In the genomic region with DNA sequence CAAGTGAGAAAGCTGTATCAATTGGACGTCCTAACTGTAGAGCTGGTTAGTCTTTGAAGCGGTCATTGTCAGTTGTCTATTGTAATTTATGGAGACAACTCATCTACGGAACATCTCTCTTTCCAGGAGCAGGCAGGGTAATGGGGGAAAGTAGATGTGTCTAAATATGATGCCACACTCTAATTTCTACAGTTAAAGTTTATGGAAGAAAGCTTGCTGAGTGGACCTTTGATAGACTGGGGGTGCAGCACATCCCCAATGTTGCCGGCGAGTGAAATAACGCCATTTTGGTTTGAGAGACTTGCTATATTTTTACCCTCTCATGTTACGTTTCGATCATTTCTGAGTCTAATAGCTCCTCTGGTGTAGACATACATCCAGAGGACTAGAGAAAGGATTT, we compare ENCODE assay signal across 9 mouse cellular contexts. TPM values are rescaled to one million over a fixed set of nuclear protein-coding genes. Genes with fewer than 3 reads are reported as not detected.
DNase-seq lines count a peak whose midpoint lies in the region; TF ChIP-seq lines count a peak whose summit lies in the region.
"Had no signal": no experiment of that assay in that cellular context is flagged by ENCODE, and none has a peak within 500 bp of the region (broad histone marks: within the 10 kb centered on the region; RNA-seq: fewer than 3 reads in every experiment).

No protein-coding gene starts in this region.

- H3K27me3 ChIP-seq in heart, embryonic 10.5 days (ENCODE audit: insufficient read depth, poor library complexity, severe bottlenecking) = peaks cover 3% of the 10 kb centered on the region; the same call in 1 of the 2 replicates
- H3K27me3 ChIP-seq in hindbrain, embryonic 10.5 days (ENCODE audit: insufficient read depth, poor library complexity, severe bottlenecking) = peaks cover 61% of the 10 kb centered on the region

- WGBS in heart, embryonic 10.5 days = under 1% methylated on average over 8 of the region's 8 CpGs
- under 1% methylated on average over 8 of the region's 8 CpGs for WGBS in hindbrain, embryonic 10.5 days
- WGBS in macrophage (ENCODE audit: missing documents) = 6% methylated on average over 8 of the region's 8 CpGs

- no peak for DNase-seq in heart, embryonic 10.5 days (ENCODE audit: low spot score)
- DNase-seq in heart, adult 18-20 months = no peak
- no peak for DNase-seq in ES-E14 (ENCODE audit: low read depth, low spot score)
- DNase-seq in hindbrain, embryonic 10.5 days (ENCODE audit: low spot score) = no peak
- no peak for DNase-seq in frontal cortex, postnatal 36 days (ENCODE audit: low spot score in 2 of 2)
- no peak for DNase-seq in thymus, postnatal 0 days (ENCODE audit: low spot score)
- DNase-seq in c-Kit-positive CD71-positive TER-119-positive erythroid progenitor cells, embryonic 14.5 days (ENCODE audit: low spot score) = no peak

- H3K79me2 ChIP-seq in macrophage (ENCODE audit: inconsistent target) = peaks cover 27% of the 10 kb centered on the region

- H3K36me3 ChIP-seq in heart, embryonic 10.5 days = no peaks in the 10 kb centered on the region
- H3K36me3 ChIP-seq in ES-E14 (ENCODE audit: control insufficient read depth, insufficient read depth, low read length, poor library complexity, severe bottlenecking) = no peaks in the 10 kb centered on the region
- H3K36me3 ChIP-seq in hindbrain, embryonic 10.5 days = no peaks in the 10 kb centered on the region
- H3K36me3 ChIP-seq in macrophage (ENCODE audit: inconsistent target) = no peaks in the 10 kb centered on the region

- H3K4me1 ChIP-seq in heart, embryonic 10.5 days = peaks cover 26% of the 10 kb centered on the region; the same call in 1 of the 2 replicates
- peaks cover 0 to 2% of the 10 kb centered on the region in 2 experiments; a peak in 1 of 4 replicates for H3K4me1 ChIP-seq in ES-E14 (ENCODE audit: control insufficient read depth in 2 of 2, insufficient read depth in 2 of 2, low read length in 2 of 2, poor library complexity in 1 of 2)
- peaks cover 50% of the 10 kb centered on the region for H3K4me1 ChIP-seq in hindbrain, embryonic 10.5 days (replicated peaks)

- H3K9ac ChIP-seq in ES-E14 (ENCODE audit: insufficient read depth, low read depth, low read length, poor library complexity, severe bottlenecking) = no peak overlapping the region

- H3K27ac ChIP-seq in heart, embryonic 10.5 days = peak overlapping the region; percentile 95; the same call in 1 of the 2 replicates
- H3K27ac ChIP-seq in ES-E14 (ENCODE audit: insufficient read depth, low read depth, low read length, poor library complexity, severe bottlenecking) (no peak overlapping the region), macrophage (no peak overlapping the region)
- H3K27ac ChIP-seq in hindbrain, embryonic 10.5 days = peak overlapping the region; percentile 94

- in situ Hi-C loops in ES-E14 (cut with MboI; ENCODE audit: low sequenced_read_pairs in 2 of 2, unreplicated experiment in 2 of 2) = no loop called here

- H3K4me3 ChIP-seq in heart, embryonic 10.5 days = peak overlapping the region; percentile 80
- H3K4me3 ChIP-seq in ES-E14 (ENCODE audit: insufficient read depth in 1 of 2, low read depth in 1 of 2, low read length in 2 of 2, poor library complexity in 1 of 2, severe bottlenecking in 1 of 2) (peak overlapping the region; percentile 32 to 65; a peak in 3 of 4 replicates), macrophage (ENCODE audit: inconsistent target) (peak overlapping the region; percentile 42)
- H3K4me3 ChIP-seq in hindbrain, embryonic 10.5 days = peak overlapping the region; percentile 80

- H3K9me3 ChIP-seq in heart, embryonic 10.5 days = no peaks in the 10 kb centered on the region
- H3K9me3 ChIP-seq in ES-E14 (ENCODE audit: control insufficient read depth, insufficient read depth, low read depth, low read length) = no peaks in the 10 kb centered on the region
- no peaks in the 10 kb centered on the region for H3K9me3 ChIP-seq in hindbrain, embryonic 10.5 days

TF ChIP-seq in ES-E14, 5 proteins besides CTCF, POLR2A, EP300 and RAD21:
- no peak for TF ChIP-seq ZNF384 (IDR thresholded peaks at IDR 0.05; ENCODE audit: low read depth, low read length)
- TF ChIP-seq HCFC1 (IDR thresholded peaks at IDR 0.05; ENCODE audit: borderline replicate concordance, insufficient read depth, low read length) = no peak
- no peak for TF ChIP-seq ZC3H11A (IDR thresholded peaks at IDR 0.05; ENCODE audit: borderline replicate concordance, low read depth, low read length)
- TF ChIP-seq MAFK (IDR thresholded peaks at IDR 0.05; ENCODE audit: insufficient read depth, low read depth, low read length) = no peak
- TF ChIP-seq CHD2 (IDR thresholded peaks at IDR 0.05; ENCODE audit: low read depth, low read length) = no peak

RNA-seq across cellular contexts. Expression of a gene that starts 2.5 kb away (rescaled TPM):
- 20.7 and 29.0 TPM in 2 replicates for polyA plus RNA-seq in heart, embryonic 10.5 days (2016; fragmentation: Nextera tagmentation; extraction: Ambion mirVana)
- 1 to 10 TPM; 4.5 to 7.3 TPM for total RNA-seq in heart, adult 18-20 months (2021)
- 3.3 and 10.3 TPM in 2 replicates for total RNA-seq in ES-E14 (2012; rRNA removed)
- polyA plus RNA-seq in hindbrain, embryonic 10.5 days (2016; fragmentation: Nextera tagmentation; extraction: Ambion mirVana) = 22.0 and 25.0 TPM in 2 replicates
- 10 to 100 TPM in 6 of 26 experiments, 1 to 10 TPM in 20; 2.7 to 18.8 (median 7.3) TPM for total RNA-seq in macrophage (2018; cell fraction: chromatin; rRNA removed)
- total RNA-seq in macrophage (2018; cell fraction: cytosol; rRNA removed) = 10 to 100 TPM in 5 of 26 experiments, 1 to 10 TPM in 21; 6.6 to 15.2 (median 8.9) TPM
- 10 to 100 TPM in 22 of 26 experiments, 1 to 10 TPM in 4; 7.5 to 28.9 (median 12.0) TPM for total RNA-seq in macrophage (2018; cell fraction: nucleus; rRNA removed)
- 3.3 to 8.4 TPM (median 4.5 TPM) in 3 replicates for polyA plus RNA-seq in macrophage (2018)
- 0.77 and 0.86 TPM in 2 replicates for polyA plus RNA-seq in thymus, postnatal 0 days (2015; fragmentation: Nextera tagmentation; extraction: Ambion mirVana)
- polyA plus RNA-seq: CD4-positive, CD25-positive, alpha-beta regulatory T cell, adult 4 months had no signal

Comparison
In these comparisons a context has a peak if more than half of its experiments do, and no peak if none do; other contexts are left out.
1. H3K27ac ChIP-seq: peak in heart, embryonic 10.5 days (single experiment) and hindbrain, embryonic 10.5 days (single experiment); none in ES-E14 (single experiment) and macrophage (single experiment).
2. Peak in every context shown above with its lines, with median percentiles within 50 percentile points of each other: H3K4me3 ChIP-seq.